Mouse (Mus musculus): ENCODE data around the gene Htra2.

- TF ChIP-seq CTCF (IDR thresholded peaks at IDR 0.05; ENCODE audit: borderline replicate concordance, insufficient read depth, low read length) (no peak), POLR2A (IDR thresholded peaks at IDR 0.05; ENCODE audit: low read depth, low read length) (no peak)
Observed at GRCm38 (mm10) chr6:83005444-83006011, 49.5 kb downstream of the Htra2 start.

Measured in embryonic fibroblast, embryonic 13.5 days (primary cell).